Mouse (Mus musculus) adipose tissue, adult 10 weeks (tissue): ENCODE measurements around the gene Scn8a. TPM values are rescaled to one million over a fixed set of nuclear protein-coding genes. Genes with fewer than 3 reads are reported as not detected.

Experiments used
- polyA plus RNA-seq: library from polyadenylated mRNA; stranded (reverse); fragments of 350-450 nt; fragmentation: Illumina TruSeq; extraction: RNeasy Lipid Tissue Mini Kit (QIAGEN cat#74804); gene quantifications from one replicate; pipeline ENCODE4 v1.2.3, GENCODE M21; 2014; ENCODE audit warnings: low read depth, low replicate concordance

Scn8a gene
- polyA plus RNA-seq: 3.0 TPM

DNA sequence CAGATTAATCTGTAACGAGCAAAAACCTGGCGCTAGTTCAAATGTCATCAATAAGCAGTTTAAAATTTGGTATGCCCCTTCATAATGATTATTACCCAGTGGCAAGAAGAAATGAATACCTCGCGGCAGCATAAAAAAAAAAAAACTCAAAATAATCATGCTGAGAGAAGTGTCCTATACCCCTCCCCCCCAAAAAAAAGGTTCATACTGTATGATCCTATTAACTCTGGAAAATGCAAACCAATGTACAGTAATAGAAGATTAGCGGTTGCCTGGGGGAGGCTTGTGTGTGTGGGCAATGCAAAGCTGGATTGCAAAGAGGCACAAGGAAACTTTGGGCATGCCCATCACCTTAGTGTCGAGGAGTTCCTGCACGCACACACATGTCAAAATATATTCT is at the start of gene Scn8a:
TSS of gene Scn8a (plus strand) at position 301 of the 400 bp plus-strand sequence.

DNA sequence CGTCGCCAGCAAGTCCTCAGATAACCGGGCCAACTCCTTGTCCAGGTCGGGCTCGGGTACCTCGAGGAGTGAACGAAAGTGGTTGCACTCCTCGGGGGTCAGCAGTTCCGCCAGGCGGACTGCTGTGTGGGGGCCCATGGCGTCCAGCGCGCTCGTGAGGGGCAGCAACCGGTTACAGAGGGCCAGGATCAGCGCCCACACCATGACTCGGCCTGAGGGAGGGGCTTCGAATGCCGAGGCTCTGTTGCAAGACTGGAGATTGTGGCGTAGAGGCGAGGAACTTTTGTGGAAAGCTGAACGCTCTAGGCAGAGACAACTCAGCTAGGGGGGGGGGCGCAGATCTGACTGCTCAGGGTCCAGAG is 177.5 kb downstream of the Scn8a start, which contains the start of gene Gm47841:
TSS of gene Gm47841 (minus strand) at position 204 of the 362 bp plus-strand sequence.

DNA sequence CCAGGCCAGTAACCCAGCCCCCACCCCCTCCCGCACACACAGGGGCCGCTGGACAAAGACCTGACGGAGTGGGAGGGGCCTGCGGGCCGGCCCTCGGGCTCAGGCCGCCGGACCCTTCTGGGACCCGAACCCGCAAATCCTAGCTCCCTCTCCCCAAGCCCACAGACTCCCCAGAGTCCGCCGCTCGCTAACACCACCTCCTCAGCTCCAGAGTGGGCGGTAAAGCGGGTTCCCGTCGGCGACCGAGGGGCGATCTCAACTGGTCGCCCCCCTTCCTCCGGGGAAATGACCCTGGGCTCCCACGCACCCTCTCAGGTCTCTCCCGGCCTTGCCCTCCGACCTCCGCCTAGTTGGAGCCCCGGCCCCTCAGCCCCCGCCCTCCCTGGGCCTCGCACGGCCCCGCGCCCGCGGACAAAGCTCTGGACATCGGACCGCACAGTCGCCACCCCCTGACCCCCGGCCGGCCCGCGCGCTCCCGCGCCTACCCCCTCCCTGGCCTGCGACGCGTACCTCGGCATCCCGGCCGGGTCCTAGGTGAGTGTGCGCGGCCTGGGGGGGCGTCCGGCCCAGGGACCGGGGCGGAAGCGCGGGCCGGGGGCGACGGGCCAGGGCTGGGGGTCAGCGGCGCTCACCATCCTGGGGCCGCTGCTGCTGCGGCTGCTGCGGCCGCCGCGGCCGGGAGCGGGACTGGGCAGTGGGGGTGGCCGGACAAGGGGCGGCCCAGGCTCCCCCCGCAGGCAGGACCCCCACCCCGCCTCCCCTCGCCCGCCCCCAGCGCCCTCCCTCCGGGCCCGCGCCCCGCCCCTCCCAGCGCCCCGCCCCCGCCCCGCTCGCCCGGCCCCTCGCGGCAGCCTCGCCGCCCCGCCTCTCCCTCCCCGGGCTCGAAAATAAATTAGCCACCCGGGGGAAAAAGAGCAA is 208.4 kb downstream of the Scn8a start, which contains the start of gene Fignl2:
TSS of gene Fignl2 (minus strand) at position 755 of the 918 bp plus-strand sequence.

Other genes with a start within 250 kb of the Scn8a start
- 77.1 TPM for gene Smagp, start 232.9 kb upstream of the Scn8a start, polyA plus RNA-seq
- 4.3 TPM for gene Bin2, start 200.3 kb upstream of the Scn8a start, polyA plus RNA-seq
- 30.0 TPM for gene Cela1, start 181.9 kb upstream of the Scn8a start, polyA plus RNA-seq
- 5.5 TPM for gene Galnt6, start 140.5 kb upstream of the Scn8a start, polyA plus RNA-seq
- gene Slc4a8, start 108.1 kb upstream of the Scn8a start, polyA plus RNA-seq: 10.1 TPM
- gene Gm47841, start 177.5 kb downstream of the Scn8a start, polyA plus RNA-seq: 0.72 TPM
- gene Fignl2, start 208.7 kb downstream of the Scn8a start, polyA plus RNA-seq: 3.7 TPM
- gene Ankrd33, start 245.9 kb downstream of the Scn8a start, polyA plus RNA-seq: not detected